Mouse (Mus musculus): ENCODE results near the gene Mtch1. TPM values are rescaled to one million over a fixed set of nuclear protein-coding genes. Genes with fewer than 3 reads are reported as not detected.
A peak's percentile ranks its signal among the peaks of the same experiment; 100 is the strongest.

The Mtch1 gene
- polyA plus RNA-seq, 1 experiment from 2014 or later, result 31.7 TPM

DNA sequence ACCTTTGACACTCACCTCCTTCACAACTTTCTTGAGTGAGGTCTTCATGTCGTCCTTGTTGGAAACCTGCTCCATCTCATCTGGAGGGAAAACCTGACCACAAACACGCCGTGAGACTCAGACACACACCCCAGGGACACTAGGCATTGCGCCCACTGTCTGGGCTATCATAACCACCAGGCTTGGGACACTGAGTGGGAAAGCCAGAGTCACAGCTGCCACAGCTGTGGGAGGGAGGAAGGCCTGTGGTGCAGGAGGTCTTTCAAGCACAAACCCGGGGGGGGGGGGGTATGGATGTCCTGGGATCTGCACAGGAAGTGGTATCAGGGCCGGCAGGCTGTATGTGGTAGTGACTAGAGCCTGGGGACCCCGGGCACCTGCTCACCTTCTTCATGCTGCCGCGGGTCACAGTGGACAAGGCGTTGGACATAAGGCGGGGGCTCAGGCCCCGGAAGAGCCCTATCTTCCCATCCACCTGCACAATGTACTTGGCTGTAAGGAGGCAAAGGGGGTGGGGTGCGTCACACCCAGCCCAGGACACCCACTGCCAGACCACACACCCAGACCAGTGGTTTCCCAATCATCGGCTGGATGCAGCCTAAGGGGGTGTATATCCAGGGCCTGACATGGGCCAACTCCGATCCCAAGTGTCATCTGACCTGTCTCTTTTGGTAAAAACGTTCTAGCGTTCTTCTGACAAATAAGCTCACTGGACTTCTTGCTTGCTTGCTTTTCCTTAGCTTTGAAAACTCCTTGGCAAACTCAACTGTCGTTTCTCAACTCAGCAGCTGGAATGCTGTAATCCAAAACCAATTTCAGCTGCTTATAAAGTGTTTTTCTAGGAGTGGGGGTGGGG, 7.1 kb downstream of the Mtch1 start:
- no peaks in the 10 kb centered on the region for H3K9me3 ChIP-seq (ENCODE audit: control insufficient read depth, low read length)
- no peaks in the 10 kb centered on the region for H3K27me3 ChIP-seq (replicated peaks; ENCODE audit: control insufficient read depth, insufficient read depth, low read length)
- H3K36me3 ChIP-seq (ENCODE audit: control insufficient read depth, insufficient read depth, low read length), result 0 out of 2 replicates have a peak, but pooled peaks cover 4% of the 10 kb centered on the region
- peaks cover 21% of the 10 kb centered on the region for H3K4me1 ChIP-seq (ENCODE audit: control insufficient read depth, insufficient read depth, low read length)
- ATAC-seq, result no peak
- H3K4me3 ChIP-seq (ENCODE audit: low read length), result no peak overlapping the region
- H3K9ac ChIP-seq (ENCODE audit: low read depth, low read length), result no peak overlapping the region
- 81% methylated on average over 18 of the region's 18 CpGs for WGBS
- H3K4me2 ChIP-seq (ENCODE audit: low read depth, low read length), result no peak overlapping the region
- H3K27ac ChIP-seq (ENCODE audit: low read length), result 0 out of 2 replicates have a peak overlapping the region, but pooled peaks have one; percentile 81

DNA sequence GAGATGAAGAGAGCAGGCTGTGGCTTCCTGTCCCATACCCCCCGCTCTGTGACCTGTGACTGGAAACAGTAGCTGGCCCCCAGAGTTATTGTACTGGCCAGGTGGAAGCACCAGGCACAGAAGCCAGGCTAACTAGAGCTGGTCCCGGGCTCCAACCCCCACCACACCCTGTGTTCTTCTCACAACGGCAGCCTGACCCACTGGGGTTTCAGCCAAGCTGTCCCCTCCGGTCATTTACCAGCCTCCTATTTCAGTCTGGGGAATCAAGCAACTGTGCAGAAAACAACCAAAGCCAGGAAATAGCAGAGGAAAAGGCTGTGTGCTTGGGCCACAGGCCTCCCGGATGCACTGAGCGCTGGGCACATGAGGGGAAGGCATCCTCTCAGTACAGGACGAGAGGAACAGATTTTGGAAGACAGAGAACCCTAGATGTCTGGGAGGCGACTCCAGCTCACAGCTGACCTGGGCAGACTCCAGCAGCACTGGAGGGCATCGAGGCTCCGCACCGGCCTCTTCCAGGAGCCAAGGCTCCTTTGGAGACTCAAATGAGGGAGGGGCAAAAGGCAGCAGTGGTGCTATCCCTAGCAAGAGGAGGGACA, 8.5 kb downstream of the Mtch1 start:
- Histone ChIP-seq H3K4me1 (ENCODE audit: control insufficient read depth, insufficient read depth, low read length) (peaks cover 21% of the 10 kb centered on the region), H3K36me3 (ENCODE audit: control insufficient read depth, insufficient read depth, low read length) (0 out of 2 replicates have a peak, but pooled peaks cover 9% of the 10 kb centered on the region), H3K4me3 (ENCODE audit: low read length) (no peak overlapping the region), H3K27ac (ENCODE audit: low read length) (peak overlapping the region; percentile 7; the same call in 1 of the 2 replicates), H3K9ac (ENCODE audit: low read depth, low read length) (no peak overlapping the region), H3K9me3 (ENCODE audit: control insufficient read depth, low read length) (no peaks in the 10 kb centered on the region), H3K4me2 (ENCODE audit: low read depth, low read length) (no peak overlapping the region), H3K27me3 (replicated peaks; ENCODE audit: control insufficient read depth, insufficient read depth, low read length) (no peaks in the 10 kb centered on the region)
- no peak for ATAC-seq
- WGBS, result 79% methylated on average over 11 of the region's 11 CpGs

DNA sequence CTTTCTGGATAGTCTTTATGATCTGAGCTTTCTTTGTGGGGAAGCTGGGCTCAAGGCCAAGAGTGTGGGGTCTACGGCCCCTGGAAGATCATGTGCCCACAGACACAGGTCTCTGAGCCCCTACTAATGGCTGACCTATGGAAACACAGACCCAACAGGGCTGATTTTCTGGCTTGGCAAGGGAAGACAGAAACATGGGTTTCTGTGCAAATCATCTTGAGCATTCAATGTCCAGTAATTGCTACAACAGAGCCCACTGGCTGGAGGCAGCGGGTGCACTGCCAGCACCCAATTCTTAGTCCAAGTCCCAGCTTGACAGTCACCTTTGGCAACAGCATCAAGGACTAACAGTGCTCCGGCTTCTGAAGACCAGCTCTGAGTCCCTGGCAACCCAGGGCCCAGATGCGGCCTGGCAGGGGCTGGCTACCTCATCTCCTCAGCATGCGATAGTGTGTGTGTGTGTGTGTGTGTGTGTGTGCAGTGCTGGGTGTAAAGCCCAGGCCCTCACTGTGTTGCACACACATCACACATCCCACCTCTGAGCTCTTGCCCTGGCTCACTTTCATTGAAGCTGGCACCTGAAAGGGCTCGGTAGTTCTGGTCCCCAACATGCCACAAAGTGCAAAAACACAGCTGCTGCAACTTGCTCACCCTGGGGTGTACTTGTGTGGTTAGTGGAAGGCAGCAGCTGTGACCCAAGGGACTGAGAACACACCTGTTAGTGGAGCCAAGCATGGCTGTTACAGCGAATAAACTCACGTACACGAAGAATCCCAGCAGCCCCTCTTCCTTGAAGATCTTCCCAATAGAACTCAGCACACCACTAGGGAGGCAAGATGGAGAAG, 9.5 kb downstream of the Mtch1 start:
- Histone ChIP-seq H3K4me2 (ENCODE audit: low read depth, low read length) (no peak overlapping the region), H3K4me1 (ENCODE audit: control insufficient read depth, insufficient read depth, low read length) (peaks cover 20% of the 10 kb centered on the region), H3K36me3 (ENCODE audit: control insufficient read depth, insufficient read depth, low read length) (peaks cover 9% of the 10 kb centered on the region; the same call in 1 of the 2 replicates), H3K4me3 (ENCODE audit: low read length) (no peak overlapping the region), H3K27ac (ENCODE audit: low read length) (no peak overlapping the region), H3K9me3 (ENCODE audit: control insufficient read depth, low read length) (no peaks in the 10 kb centered on the region), H3K27me3 (replicated peaks; ENCODE audit: control insufficient read depth, insufficient read depth, low read length) (no peaks in the 10 kb centered on the region), H3K9ac (ENCODE audit: low read depth, low read length) (no peak overlapping the region)
- ATAC-seq, result no peak
- 88% methylated on average over 9 of the region's 9 CpGs for WGBS

DNA sequence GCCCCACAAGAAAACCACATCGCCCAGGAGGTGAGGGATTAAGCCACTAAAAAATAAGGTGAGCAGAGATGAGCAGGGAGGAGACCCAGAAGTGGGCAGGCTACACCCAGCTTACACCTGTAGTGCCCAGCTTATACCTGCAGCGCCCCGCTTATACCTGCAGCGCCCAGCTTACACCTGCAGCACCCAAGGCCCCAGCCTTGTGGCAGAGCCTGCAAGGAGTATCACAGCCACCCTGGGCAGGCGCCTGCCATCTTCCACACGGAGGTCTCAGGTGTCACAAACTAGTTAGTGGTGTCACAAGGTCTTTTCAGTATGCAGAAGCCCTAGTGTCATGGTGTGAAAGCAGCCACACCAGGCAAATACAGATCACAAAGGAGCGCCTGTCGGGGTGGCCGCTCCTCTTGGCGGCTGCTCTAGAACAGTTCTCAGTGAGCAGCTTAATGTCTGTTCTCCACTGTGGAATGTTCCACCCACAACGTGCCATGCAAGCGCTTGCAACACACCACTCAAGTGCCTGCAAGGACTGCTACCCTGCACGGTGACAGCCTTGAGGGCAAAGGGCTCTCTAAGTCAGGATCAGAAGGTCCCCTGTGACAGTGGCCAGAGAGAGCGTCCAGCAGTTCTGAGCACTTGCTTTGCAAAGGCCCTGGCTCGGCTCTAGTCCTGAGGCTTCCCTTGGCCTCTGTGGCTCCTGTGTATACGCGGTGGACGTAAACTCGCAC, 11.3 kb downstream of the Mtch1 start:
- H3K36me3 ChIP-seq (ENCODE audit: control insufficient read depth, insufficient read depth, low read length), result peaks cover 13% of the 10 kb centered on the region
- H3K27me3 ChIP-seq (replicated peaks; ENCODE audit: control insufficient read depth, insufficient read depth, low read length), result no peaks in the 10 kb centered on the region
- H3K27ac ChIP-seq (ENCODE audit: low read length), result no peak overlapping the region
- 91% methylated on average over 19 of the region's 19 CpGs for WGBS
- peaks cover 5% of the 10 kb centered on the region for H3K4me1 ChIP-seq (ENCODE audit: control insufficient read depth, insufficient read depth, low read length)
- no peak overlapping the region for H3K4me2 ChIP-seq (ENCODE audit: low read depth, low read length)
- no peaks in the 10 kb centered on the region for H3K9me3 ChIP-seq (ENCODE audit: control insufficient read depth, low read length)
- H3K4me3 ChIP-seq (ENCODE audit: low read length), result no peak overlapping the region
- H3K9ac ChIP-seq (ENCODE audit: low read depth, low read length), result no peak overlapping the region
- ATAC-seq, result no peak

DNA sequence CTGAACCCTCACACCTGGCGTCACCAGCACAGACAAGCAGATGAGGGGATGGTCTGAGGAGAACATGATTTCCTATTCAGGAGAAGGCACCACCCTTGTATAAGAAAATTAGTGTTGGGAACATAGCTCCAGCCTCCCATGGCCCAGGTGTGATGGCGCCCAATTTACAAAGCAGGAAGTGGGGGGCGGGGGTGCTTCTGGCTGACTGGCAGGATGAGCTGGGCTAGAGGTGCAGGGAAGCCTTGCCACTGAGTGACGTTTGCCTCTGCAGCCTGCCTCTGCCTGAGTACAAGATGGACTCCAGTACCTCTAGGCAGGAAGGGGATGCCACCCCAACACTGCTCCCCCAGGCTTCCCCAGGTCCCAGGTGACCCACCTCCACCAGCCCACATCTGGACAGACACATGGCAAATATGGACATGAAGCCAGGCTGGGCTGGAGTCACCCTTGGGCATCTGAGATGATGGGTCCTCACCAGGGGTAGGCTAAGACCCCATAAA, 15.5 kb downstream of the Mtch1 start:
- Histone ChIP-seq H3K4me1 (ENCODE audit: control insufficient read depth, insufficient read depth, low read length) (no peaks in the 10 kb centered on the region), H3K4me3 (ENCODE audit: low read length) (no peak overlapping the region), H3K27ac (ENCODE audit: low read length) (no peak overlapping the region), H3K4me2 (ENCODE audit: low read depth, low read length) (no peak overlapping the region), H3K36me3 (ENCODE audit: control insufficient read depth, insufficient read depth, low read length) (peaks cover 9% of the 10 kb centered on the region), H3K27me3 (replicated peaks; ENCODE audit: control insufficient read depth, insufficient read depth, low read length) (0 out of 2 replicates have a peak, but pooled peaks cover 3% of the 10 kb centered on the region), H3K9ac (ENCODE audit: low read depth, low read length) (no peak overlapping the region), H3K9me3 (ENCODE audit: control insufficient read depth, low read length) (no peaks in the 10 kb centered on the region)
- 76% methylated on average over 4 of the region's 4 CpGs for WGBS
- no peak for ATAC-seq

DNA sequence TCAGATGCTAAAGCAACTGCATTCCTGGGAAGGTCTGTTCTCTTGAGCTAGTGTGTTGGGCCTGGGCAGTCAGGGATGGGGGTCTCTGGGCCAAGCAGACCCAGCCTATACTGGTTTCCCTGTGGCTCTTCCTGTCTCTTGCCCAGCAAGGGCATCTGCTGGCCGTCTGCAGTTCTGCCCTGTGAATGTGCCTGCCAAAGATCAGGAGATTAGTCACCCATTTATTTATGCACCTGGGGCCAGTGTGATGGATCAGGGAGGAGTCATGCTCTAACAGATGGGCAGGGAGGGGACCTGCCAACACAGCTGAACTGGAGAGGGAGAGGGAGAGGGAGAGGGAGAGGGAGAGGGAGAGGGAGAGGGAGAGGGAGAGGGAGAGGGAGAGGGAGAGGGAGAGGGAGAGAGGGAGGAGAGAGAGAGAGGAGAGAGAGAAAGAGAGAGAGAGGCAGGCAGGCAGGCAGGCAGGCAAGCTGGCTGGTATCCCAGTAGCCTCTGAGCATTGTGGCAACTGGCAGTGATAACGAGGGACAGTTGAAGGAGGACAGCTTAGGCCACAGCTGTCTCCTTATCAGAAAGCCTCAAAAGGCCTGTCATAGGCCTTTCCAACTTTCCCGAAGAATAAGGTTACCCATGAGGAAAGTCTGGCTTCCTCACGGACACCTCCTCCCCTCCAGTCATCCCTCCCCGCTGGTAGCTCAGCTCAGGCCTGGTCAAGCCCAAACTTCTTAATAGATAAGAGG, 16.9 kb downstream of the Mtch1 start:
- ATAC-seq, result no peak
- H3K9ac ChIP-seq (ENCODE audit: low read depth, low read length), result no peak overlapping the region
- no peak overlapping the region for H3K4me2 ChIP-seq (ENCODE audit: low read depth, low read length)
- H3K4me1 ChIP-seq (ENCODE audit: control insufficient read depth, insufficient read depth, low read length), result peaks cover 6% of the 10 kb centered on the region
- 37% methylated on average over 5 of the region's 5 CpGs for WGBS
- H3K9me3 ChIP-seq (ENCODE audit: control insufficient read depth, low read length), result no peaks in the 10 kb centered on the region
- H3K27ac ChIP-seq (ENCODE audit: low read length), result no peak overlapping the region
- H3K36me3 ChIP-seq (ENCODE audit: control insufficient read depth, insufficient read depth, low read length), result peaks cover 9% of the 10 kb centered on the region
- H3K27me3 ChIP-seq (replicated peaks; ENCODE audit: control insufficient read depth, insufficient read depth, low read length), result peaks cover 14% of the 10 kb centered on the region; the same call in 1 of the 2 replicates
- H3K4me3 ChIP-seq (ENCODE audit: low read length), result no peak overlapping the region

DNA sequence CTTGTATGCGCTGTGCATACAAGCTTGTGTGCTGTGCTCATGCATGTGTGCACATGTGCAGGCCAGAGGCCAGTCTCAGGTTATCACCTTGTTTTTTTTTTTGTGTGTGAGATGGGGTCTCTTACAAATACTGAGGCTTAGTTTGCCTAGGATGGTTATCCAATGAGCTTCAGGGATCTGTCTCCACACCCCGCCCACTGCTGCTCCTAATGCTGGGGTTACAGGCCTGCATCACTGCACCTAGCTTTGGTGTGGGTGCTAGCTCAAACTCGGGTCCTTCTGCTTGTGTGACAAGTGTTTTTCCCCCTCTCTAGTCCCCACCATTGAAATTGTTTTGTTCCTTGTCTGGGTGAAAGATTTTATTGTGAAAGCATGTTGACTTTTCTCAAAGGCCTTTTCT, 17.5 kb downstream of the Mtch1 start:
- Histone ChIP-seq H3K27ac (ENCODE audit: low read length) (no peak overlapping the region), H3K9me3 (ENCODE audit: control insufficient read depth, low read length) (no peaks in the 10 kb centered on the region), H3K4me2 (ENCODE audit: low read depth, low read length) (no peak overlapping the region)

DNA sequence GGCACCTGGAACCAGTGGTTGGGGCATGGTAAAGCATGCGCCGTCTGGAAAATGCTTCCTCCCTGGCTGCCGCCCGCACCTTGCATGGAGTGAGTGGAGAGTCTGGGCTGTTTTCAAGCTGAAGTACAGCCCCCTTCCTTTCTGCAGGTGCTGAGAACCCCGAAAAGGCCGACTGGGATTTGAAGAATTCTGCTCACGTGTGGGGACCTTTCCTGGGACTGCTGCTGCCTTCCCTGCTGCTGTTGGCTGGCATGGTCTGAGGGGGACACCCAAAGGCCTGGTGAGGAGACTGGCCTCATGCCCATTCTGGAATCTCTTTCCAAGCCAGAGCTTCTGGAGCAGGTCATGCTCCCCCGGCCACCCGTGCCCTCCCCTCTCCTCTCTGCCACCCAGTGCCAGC, 20.0 kb downstream of the Mtch1 start:
- Histone ChIP-seq H3K4me2 (ENCODE audit: low read depth, low read length) (no peak overlapping the region), H3K27me3 (replicated peaks; ENCODE audit: control insufficient read depth, insufficient read depth, low read length) (peaks cover 14% of the 10 kb centered on the region; the same call in 1 of the 2 replicates), H3K9me3 (ENCODE audit: control insufficient read depth, low read length) (no peaks in the 10 kb centered on the region), H3K4me1 (ENCODE audit: control insufficient read depth, insufficient read depth, low read length) (peaks cover 8% of the 10 kb centered on the region), H3K27ac (ENCODE audit: low read length) (no peak overlapping the region), H3K9ac (ENCODE audit: low read depth, low read length) (no peak overlapping the region), H3K36me3 (ENCODE audit: control insufficient read depth, insufficient read depth, low read length) (peaks cover 4% of the 10 kb centered on the region; the same call in 1 of the 2 replicates), H3K4me3 (ENCODE audit: low read length) (no peak overlapping the region)
- WGBS, result 87% methylated on average over 9 of the region's 9 CpGs
- ATAC-seq, result no peak

More for the DNA sequence above, 17.5 kb downstream of the Mtch1 start:
- WGBS, result 80% methylated on average over 3 of the region's 3 CpGs
- peaks cover 8% of the 10 kb centered on the region for H3K36me3 ChIP-seq (ENCODE audit: control insufficient read depth, insufficient read depth, low read length)
- no peak overlapping the region for H3K9ac ChIP-seq (ENCODE audit: low read depth, low read length)
- peaks cover 14% of the 10 kb centered on the region; the same call in 1 of the 2 replicates for H3K27me3 ChIP-seq (replicated peaks; ENCODE audit: control insufficient read depth, insufficient read depth, low read length)
- ATAC-seq, result no peak
- H3K4me3 ChIP-seq (ENCODE audit: low read length), result no peak overlapping the region
- H3K4me1 ChIP-seq (ENCODE audit: control insufficient read depth, insufficient read depth, low read length), result peaks cover 6% of the 10 kb centered on the region
